Mouse (Mus musculus): Measurements from ENCODE around the gene Nccrp1. TPM values are rescaled to one million over a fixed set of nuclear protein-coding genes. Genes with fewer than 3 reads are reported as not detected.

Nccrp1 gene
- polyA plus RNA-seq, 1 experiment from 2014 or later: not detected

- Histone ChIP-seq H3K4me2 (replicated peaks; ENCODE audit: low read depth, low read length) (no peak overlapping the region), H3K27ac (ENCODE audit: low read length) (no peak overlapping the region)
- 11% methylated on average over 5 of the region's 5 CpGs for WGBS
Observed at GRCm38 (mm10) chr7:28555939-28556535, 9.0 kb upstream of the Nccrp1 start.

GRCm38 (mm10) chr7:28553076-28553475 lies 6.0 kb upstream of the Nccrp1 start:
- no peaks in the 10 kb centered on the region for H3K36me3 ChIP-seq (ENCODE audit: insufficient read depth, low read length)
- WGBS: 78% methylated on average over 6 of the region's 6 CpGs
- no peak overlapping the region for H3K9ac ChIP-seq (replicated peaks; ENCODE audit: low read depth)
- no peak overlapping the region for H3K4me2 ChIP-seq (replicated peaks; ENCODE audit: low read depth, low read length)
- TF ChIP-seq CTCF (IDR thresholded peaks at IDR 0.05) (no peak), EP300 (IDR thresholded peaks at IDR 0.05) (no peak)
- H3K4me1 ChIP-seq (ENCODE audit: insufficient read depth, low read depth, low read length): 0 out of 2 replicates have a peak, but pooled peaks cover 2% of the 10 kb centered on the region
- no peak overlapping the region for H3K4me3 ChIP-seq (ENCODE audit: low read depth, low read length)
- ATAC-seq (no peak), DNase-seq (ENCODE audit: low spot score) (no peak)
- no peaks in the 10 kb centered on the region for H3K27me3 ChIP-seq (replicated peaks; ENCODE audit: insufficient read depth, low read length)
- no peak overlapping the region for H3K27ac ChIP-seq (ENCODE audit: low read length)
- H3K9me3 ChIP-seq (ENCODE audit: low read length): no peaks in the 10 kb centered on the region

More at GRCm38 (mm10) chr7:28555939-28556535, 9.0 kb upstream of the Nccrp1 start:
- H3K9ac ChIP-seq (replicated peaks; ENCODE audit: low read depth): no peak overlapping the region
- no peak for DNase-seq (ENCODE audit: low spot score)
- no peaks in the 10 kb centered on the region for H3K27me3 ChIP-seq (replicated peaks; ENCODE audit: insufficient read depth, low read length)
- no peaks in the 10 kb centered on the region for H3K9me3 ChIP-seq (ENCODE audit: low read length)
- no peak overlapping the region for H3K4me3 ChIP-seq (ENCODE audit: low read depth, low read length)
- no peak for ATAC-seq
- TF ChIP-seq EP300 (IDR thresholded peaks at IDR 0.05): no peak
- TF ChIP-seq CTCF (IDR thresholded peaks at IDR 0.05): no peak
- H3K36me3 ChIP-seq (ENCODE audit: insufficient read depth, low read length): peaks cover 6% of the 10 kb centered on the region
- 0 out of 2 replicates have a peak, but pooled peaks cover 2% of the 10 kb centered on the region for H3K4me1 ChIP-seq (ENCODE audit: insufficient read depth, low read depth, low read length)

- H3K27me3 ChIP-seq (replicated peaks; ENCODE audit: insufficient read depth, low read length): peaks cover 24% of the 10 kb centered on the region
- H3K4me1 ChIP-seq (ENCODE audit: insufficient read depth, low read depth, low read length): no peaks in the 10 kb centered on the region
- no peak for DNase-seq (ENCODE audit: low spot score)
- H3K4me2 ChIP-seq (replicated peaks; ENCODE audit: low read depth, low read length): no peak overlapping the region
- TF ChIP-seq CTCF (IDR thresholded peaks at IDR 0.05) (no peak), EP300 (IDR thresholded peaks at IDR 0.05) (no peak)
- H3K9ac ChIP-seq (replicated peaks; ENCODE audit: low read depth): no peak overlapping the region
- WGBS: 54% methylated on average over 7 of the region's 7 CpGs
- no peak overlapping the region for H3K27ac ChIP-seq (ENCODE audit: low read length)
- no peaks in the 10 kb centered on the region for H3K36me3 ChIP-seq (ENCODE audit: insufficient read depth, low read length)
- no peak for ATAC-seq
- no peak overlapping the region for H3K4me3 ChIP-seq (ENCODE audit: low read depth, low read length)
- H3K9me3 ChIP-seq (ENCODE audit: low read length): no peaks in the 10 kb centered on the region
Observed at GRCm38 (mm10) chr7:28547628-28548027, 574 bp upstream of the Nccrp1 start.

GRCm38 (mm10) chr7:28546649-28547048 lies 405 bp downstream of the Nccrp1 start:
- no peak for DNase-seq (ENCODE audit: low spot score)
- Histone ChIP-seq H3K4me2 (replicated peaks; ENCODE audit: low read depth, low read length) (peak overlapping the region; percentile 14; the same call in 1 of the 2 replicates), H3K36me3 (ENCODE audit: insufficient read depth, low read length) (no peaks in the 10 kb centered on the region), H3K4me3 (ENCODE audit: low read depth, low read length) (peak overlapping the region; percentile 0; the same call in 1 of the 2 replicates), H3K9ac (replicated peaks; ENCODE audit: low read depth) (no peak overlapping the region), H3K9me3 (ENCODE audit: low read length) (no peaks in the 10 kb centered on the region), H3K27me3 (replicated peaks; ENCODE audit: insufficient read depth, low read length) (peaks cover 24% of the 10 kb centered on the region), H3K4me1 (ENCODE audit: insufficient read depth, low read depth, low read length) (no peaks in the 10 kb centered on the region), H3K27ac (ENCODE audit: low read length) (no peak overlapping the region)
- no peak for TF ChIP-seq EP300 (IDR thresholded peaks at IDR 0.05)
- TF ChIP-seq CTCF (IDR thresholded peaks at IDR 0.05): no peak
- no peak for ATAC-seq
- WGBS: under 1% methylated on average over 18 of the region's 22 CpGs

- ATAC-seq: no peak
- no peak overlapping the region for H3K4me2 ChIP-seq (replicated peaks; ENCODE audit: low read depth, low read length)
- H3K4me3 ChIP-seq (ENCODE audit: low read depth, low read length): no peak overlapping the region
- DNase-seq (ENCODE audit: low spot score): no peak
- 43% methylated on average over 7 of the region's 7 CpGs for WGBS
- H3K27me3 ChIP-seq (replicated peaks; ENCODE audit: insufficient read depth, low read length): peaks cover 24% of the 10 kb centered on the region
- no peak for TF ChIP-seq EP300 (IDR thresholded peaks at IDR 0.05)
- no peak for TF ChIP-seq CTCF (IDR thresholded peaks at IDR 0.05)
- H3K4me1 ChIP-seq (ENCODE audit: insufficient read depth, low read depth, low read length): no peaks in the 10 kb centered on the region
- H3K9ac ChIP-seq (replicated peaks; ENCODE audit: low read depth): no peak overlapping the region
- H3K9me3 ChIP-seq (ENCODE audit: low read length): no peaks in the 10 kb centered on the region
- no peaks in the 10 kb centered on the region for H3K36me3 ChIP-seq (ENCODE audit: insufficient read depth, low read length)
- no peak overlapping the region for H3K27ac ChIP-seq (ENCODE audit: low read length)
Observed at GRCm38 (mm10) chr7:28545891-28546210, 1.2 kb downstream of the Nccrp1 start.

GRCm38 (mm10) chr7:28545048-28545890 lies 1.8 kb downstream of the Nccrp1 start:
- peaks cover 24% of the 10 kb centered on the region for H3K27me3 ChIP-seq (replicated peaks; ENCODE audit: insufficient read depth, low read length)
- no peak overlapping the region for H3K4me2 ChIP-seq (replicated peaks; ENCODE audit: low read depth, low read length)

More at GRCm38 (mm10) chr7:28545048-28545890, 1.8 kb downstream of the Nccrp1 start:
- no peak for TF ChIP-seq EP300 (IDR thresholded peaks at IDR 0.05)
- no peak for TF ChIP-seq CTCF (IDR thresholded peaks at IDR 0.05)
- Histone ChIP-seq H3K27ac (ENCODE audit: low read length) (no peak overlapping the region), H3K9me3 (ENCODE audit: low read length) (no peaks in the 10 kb centered on the region), H3K4me3 (ENCODE audit: low read depth, low read length) (no peak overlapping the region), H3K36me3 (ENCODE audit: insufficient read depth, low read length) (no peaks in the 10 kb centered on the region), H3K4me1 (ENCODE audit: insufficient read depth, low read depth, low read length) (no peaks in the 10 kb centered on the region), H3K9ac (replicated peaks; ENCODE audit: low read depth) (no peak overlapping the region)
- WGBS: 26% methylated on average over 14 of the region's 14 CpGs
- ATAC-seq: peak; percentile 58
- peak; percentile 77 for DNase-seq (ENCODE audit: low spot score)

Measured in lung, postnatal 0 days (tissue).